Mouse (Mus musculus): ENCODE measurements around the gene Tmem88. TPM values are rescaled to one million over a fixed set of nuclear protein-coding genes. Genes with fewer than 3 reads are reported as not detected.
A peak's percentile ranks its signal among the peaks of the same experiment; 100 is the strongest.

Gene Tmem88
- polyA plus RNA-seq, 1 experiment from 2014 or later: 39.1 TPM

DNA sequence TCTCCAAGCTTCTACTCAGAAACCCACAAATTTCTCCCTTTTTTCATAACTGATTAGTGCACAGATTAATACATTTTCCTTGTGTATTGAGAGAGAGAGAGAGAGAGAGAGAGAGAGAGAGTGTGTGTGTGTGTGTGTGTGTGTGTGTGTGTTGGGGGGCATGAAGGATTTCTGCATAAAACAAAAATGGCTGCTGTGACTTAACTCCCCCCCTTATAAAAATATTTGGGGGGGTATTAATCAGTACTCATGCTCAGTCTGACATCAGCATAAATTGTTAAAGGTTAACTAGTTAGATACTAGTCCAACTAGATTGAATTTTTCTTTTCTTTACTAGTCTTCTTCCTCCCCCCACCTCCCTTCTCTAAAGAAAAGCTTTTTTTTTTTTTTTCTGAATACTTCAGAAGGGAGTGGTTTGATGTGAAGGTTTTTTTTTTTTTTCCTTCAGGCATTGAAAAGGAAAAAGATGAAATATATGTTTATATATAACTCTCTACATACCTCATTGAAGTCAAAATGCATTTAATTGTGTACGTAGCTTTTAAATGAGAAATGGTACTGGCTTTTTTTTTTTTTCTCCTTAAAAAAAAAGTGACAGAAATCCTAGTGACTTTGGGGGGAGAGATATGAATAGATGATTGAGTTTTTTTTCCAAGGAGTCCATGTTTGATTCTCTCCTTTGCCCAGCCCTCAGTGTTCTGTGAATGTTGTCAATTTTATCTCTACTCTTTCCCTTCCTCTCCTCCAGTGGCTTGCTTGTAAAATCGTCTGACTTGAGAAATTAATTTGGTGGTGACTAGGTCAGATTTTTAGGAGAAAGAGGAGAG lies 27.8 kb downstream of the Tmem88 start:
- DNase-seq: peak; percentile 39
- Histone ChIP-seq H3K27me3 (ENCODE audit: insufficient read depth, low read length) (no peaks in the 10 kb centered on the region), H3K9ac (peak overlapping the region; percentile 99), H3K27ac (ENCODE audit: low read depth) (peak overlapping the region; percentile 100), H3K4me1 (ENCODE audit: insufficient read depth) (peaks cover 30% of the 10 kb centered on the region), H3K9me3 (ENCODE audit: low read depth, low read length) (no peaks in the 10 kb centered on the region), H3K4me3 (ENCODE audit: low read depth, low read length) (peak overlapping the region; percentile 95), H3K36me3 (ENCODE audit: insufficient read depth) (peaks cover 19% of the 10 kb centered on the region), H3K4me2 (peak overlapping the region; percentile 97)
- WGBS: 12% methylated on average over 2 of the region's 2 CpGs
- no peak for TF ChIP-seq CTCF (IDR thresholded peaks at IDR 0.05; ENCODE audit: low read depth)
- ATAC-seq (ENCODE audit: insufficient read depth): no peak

DNA sequence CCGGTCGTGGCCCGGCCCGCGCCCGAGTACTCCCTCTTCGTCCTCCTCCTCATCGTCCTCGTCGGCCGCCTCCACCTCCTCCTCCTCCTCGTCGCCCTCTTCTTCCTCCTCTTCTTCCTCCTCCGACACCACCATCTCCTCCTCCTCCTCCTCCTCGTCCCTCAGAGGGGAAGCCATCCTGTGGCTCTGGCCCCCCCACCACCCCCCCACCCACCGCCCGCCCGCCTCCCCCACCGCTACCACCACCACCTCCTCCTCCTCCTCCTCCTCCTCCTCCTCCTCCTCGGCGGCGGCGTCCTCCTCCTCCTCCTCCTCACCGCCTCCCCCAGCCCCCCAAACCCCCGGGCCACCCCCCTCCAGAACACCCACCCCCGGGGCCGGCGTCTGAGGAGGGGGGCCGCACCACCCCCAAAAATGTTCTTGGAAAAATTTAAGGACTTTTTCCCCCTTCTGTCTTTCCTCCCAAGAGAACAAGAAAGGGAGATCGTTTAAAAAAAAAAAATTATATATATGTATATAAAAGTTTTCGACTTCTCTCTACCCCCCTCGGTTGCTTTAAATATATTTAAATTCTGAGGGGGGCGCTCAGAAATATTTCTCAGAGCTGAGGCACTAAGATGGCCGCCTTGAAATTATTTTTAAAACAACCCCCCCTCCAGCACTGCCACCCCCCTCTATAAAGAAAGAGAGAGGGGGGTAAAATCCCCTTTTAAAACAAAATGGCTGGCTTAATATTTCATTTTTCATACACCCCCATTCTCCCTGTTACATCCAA lies 28.6 kb downstream of the Tmem88 start, which contains the start of gene Chd3:
Gene Chd3 (minus strand): TSS at position 192 of the 775 bp plus-strand sequence.
- Histone ChIP-seq H3K27me3 (ENCODE audit: insufficient read depth, low read length) (no peaks in the 10 kb centered on the region), H3K36me3 (ENCODE audit: insufficient read depth) (peaks cover 19% of the 10 kb centered on the region), H3K4me2 (peak within 1 kb of the TSS; percentile 97), H3K4me1 (ENCODE audit: insufficient read depth) (peaks cover 38% of the 10 kb centered on the region), H3K27ac (ENCODE audit: low read depth) (peak within 1 kb of the TSS; percentile 100), H3K9me3 (ENCODE audit: low read depth, low read length) (no peaks in the 10 kb centered on the region), H3K4me3 (ENCODE audit: low read depth, low read length) (peak within 1 kb of the TSS; percentile 95), H3K9ac (peak within 1 kb of the TSS; percentile 99)
- no peak for TF ChIP-seq CTCF (IDR thresholded peaks at IDR 0.05; ENCODE audit: low read depth)
- no peak for ATAC-seq (ENCODE audit: insufficient read depth)
- DNase-seq: peak; percentile 51
- 3% methylated on average over 17 of the region's 34 CpGs for WGBS

DNA sequence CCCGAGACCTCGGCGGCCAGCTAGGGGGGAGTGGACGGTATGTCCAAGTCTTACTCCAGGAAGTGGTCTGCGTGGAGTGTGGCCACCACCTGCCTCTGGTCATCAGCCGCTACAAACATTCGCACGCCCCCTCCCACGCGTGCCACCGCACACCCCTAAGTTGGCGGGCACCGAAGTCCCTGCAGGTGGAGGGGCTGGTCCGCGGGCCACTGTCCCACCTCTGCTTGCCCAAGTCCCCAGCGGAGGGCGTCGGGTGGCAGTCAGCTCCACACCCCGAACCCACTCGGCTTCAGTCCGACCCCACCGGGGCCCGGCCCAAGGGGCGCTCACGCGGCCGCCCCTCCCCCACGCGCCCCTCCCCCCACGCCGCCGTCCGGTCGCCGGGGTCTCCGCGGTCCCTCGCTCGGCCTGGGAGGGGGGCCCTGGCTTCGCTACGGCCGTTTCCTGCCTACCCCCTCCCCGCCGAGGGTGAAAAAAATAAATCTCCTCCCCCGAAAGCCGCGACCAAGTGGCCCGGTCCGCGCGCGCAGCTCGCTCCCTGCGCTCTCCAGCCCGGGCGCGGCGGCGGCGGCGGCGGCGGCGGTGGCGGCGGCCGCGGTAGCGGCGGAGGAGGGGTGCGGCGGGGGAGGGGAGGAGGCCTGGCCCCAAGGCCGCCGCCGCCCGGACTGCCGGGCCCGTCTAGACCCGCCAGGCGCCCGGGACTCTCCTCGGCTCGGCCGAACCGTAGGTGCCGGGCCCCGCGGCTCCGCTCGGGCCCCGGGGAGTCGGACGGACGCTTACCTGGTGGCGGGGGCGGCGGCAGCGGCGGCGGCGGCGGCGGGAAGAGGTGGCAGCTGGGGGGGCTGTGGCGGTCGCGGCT lies 29.4 kb downstream of the Tmem88 start:
- WGBS: under 1% methylated on average over 74 of the region's 106 CpGs
- peak; percentile 72 for DNase-seq
- Histone ChIP-seq H3K9me3 (ENCODE audit: low read depth, low read length) (no peaks in the 10 kb centered on the region), H3K4me1 (ENCODE audit: insufficient read depth) (peaks cover 42% of the 10 kb centered on the region), H3K27me3 (ENCODE audit: insufficient read depth, low read length) (no peaks in the 10 kb centered on the region), H3K9ac (peak overlapping the region; percentile 99), H3K4me3 (ENCODE audit: low read depth, low read length) (peak overlapping the region; percentile 95), H3K27ac (ENCODE audit: low read depth) (peak overlapping the region; percentile 100), H3K4me2 (peak overlapping the region; percentile 97), H3K36me3 (ENCODE audit: insufficient read depth) (peaks cover 17% of the 10 kb centered on the region)
- TF ChIP-seq CTCF (IDR thresholded peaks at IDR 0.05; ENCODE audit: low read depth): no peak
- no peak for ATAC-seq (ENCODE audit: insufficient read depth)

DNA sequence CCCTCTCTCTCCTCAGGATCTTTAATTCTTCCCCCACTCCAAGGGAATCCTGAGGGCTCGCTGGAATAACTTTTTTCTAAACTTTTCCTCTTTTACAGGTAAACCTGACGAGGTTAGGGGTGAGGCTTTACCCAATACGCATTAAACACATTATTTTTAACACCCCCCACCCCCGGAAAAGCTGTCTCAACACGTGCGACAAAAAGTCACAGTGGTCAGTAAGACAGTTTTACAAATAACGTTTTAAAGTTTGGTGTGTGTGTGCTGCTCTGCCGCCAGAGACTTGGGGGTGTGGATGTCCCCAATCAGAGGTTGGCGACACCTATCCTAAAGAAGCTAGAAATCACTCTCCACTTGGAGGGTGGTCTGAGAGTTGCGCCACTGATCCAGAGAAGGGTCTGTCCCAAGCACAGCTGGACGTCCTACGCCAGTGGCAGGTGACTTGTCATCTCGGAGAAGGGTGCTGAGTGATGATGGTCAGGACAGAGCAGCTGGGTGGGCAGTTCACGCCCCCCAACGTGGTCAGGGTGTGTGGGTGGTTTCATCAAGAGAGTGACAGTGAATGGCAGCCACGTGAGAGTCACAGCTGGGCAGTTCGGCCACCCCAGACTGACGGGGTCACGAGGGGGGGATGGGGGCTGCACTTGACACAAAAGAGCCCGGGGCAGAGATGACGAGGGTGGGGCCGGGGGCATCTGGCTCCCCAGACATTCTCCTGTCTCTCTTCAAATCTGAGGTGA lies 30.2 kb downstream of the Tmem88 start:
- no peaks in the 10 kb centered on the region for H3K27me3 ChIP-seq (ENCODE audit: insufficient read depth, low read length)
- H3K4me2 ChIP-seq: peak overlapping the region; percentile 97
- no peaks in the 10 kb centered on the region for H3K9me3 ChIP-seq (ENCODE audit: low read depth, low read length)
- H3K4me3 ChIP-seq (ENCODE audit: low read depth, low read length): peak overlapping the region; percentile 95
- 0 out of 2 replicates have a peak, but pooled peaks have one; percentile 4 for TF ChIP-seq CTCF (IDR thresholded peaks at IDR 0.05; ENCODE audit: low read depth)
- peaks cover 42% of the 10 kb centered on the region for H3K4me1 ChIP-seq (ENCODE audit: insufficient read depth)
- peak; percentile 65 for DNase-seq
- ATAC-seq (ENCODE audit: insufficient read depth): 0 out of 2 replicates have a peak, but pooled peaks have one; percentile 4
- H3K9ac ChIP-seq: peak overlapping the region; percentile 99
- 1% methylated on average over 22 of the region's 22 CpGs for WGBS
- H3K36me3 ChIP-seq (ENCODE audit: insufficient read depth): peaks cover 18% of the 10 kb centered on the region
- H3K27ac ChIP-seq (ENCODE audit: low read depth): peak overlapping the region; percentile 100

DNA sequence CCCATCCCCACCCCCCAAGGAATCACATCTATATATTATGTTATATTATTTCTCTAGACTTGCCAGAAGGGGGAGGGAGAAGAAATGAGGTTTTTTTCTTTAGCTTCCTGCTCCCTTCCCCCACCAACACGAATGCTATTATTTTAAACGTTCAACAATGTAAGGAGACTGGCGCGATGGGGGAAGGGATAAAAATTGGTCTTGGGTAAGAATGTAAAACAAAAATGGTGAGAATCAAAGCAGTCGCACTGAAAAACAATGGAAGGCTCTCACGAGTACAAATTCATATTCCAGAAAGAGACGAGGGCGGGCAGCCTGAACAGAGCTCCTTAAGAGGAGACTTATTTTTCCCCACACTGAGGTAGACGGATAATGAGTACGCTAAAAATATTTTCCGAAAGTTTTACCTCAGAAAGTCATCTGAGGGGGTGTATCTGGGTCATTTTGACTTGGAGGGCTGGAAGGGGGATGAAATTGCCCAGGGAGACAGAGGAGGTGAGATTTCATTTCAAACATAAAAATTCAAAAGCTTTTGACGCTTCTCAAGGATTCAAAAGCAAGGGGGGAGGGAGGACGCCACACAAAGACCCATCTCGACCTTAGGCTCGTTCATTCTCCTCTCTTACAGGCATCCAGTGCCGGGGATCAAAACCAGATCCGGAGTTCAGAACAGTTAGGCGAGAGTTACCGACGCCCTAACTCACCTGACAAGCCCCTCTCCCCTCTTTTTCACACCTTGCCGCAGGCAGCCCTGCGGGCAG lies 31.0 kb downstream of the Tmem88 start:
- DNase-seq (peak; percentile 50), ATAC-seq (ENCODE audit: insufficient read depth) (no peak)
- TF ChIP-seq CTCF (IDR thresholded peaks at IDR 0.05; ENCODE audit: low read depth): no peak
- Histone ChIP-seq H3K9me3 (ENCODE audit: low read depth, low read length) (no peaks in the 10 kb centered on the region), H3K4me3 (ENCODE audit: low read depth, low read length) (peak overlapping the region; percentile 95), H3K4me1 (ENCODE audit: insufficient read depth) (peaks cover 34% of the 10 kb centered on the region), H3K27me3 (ENCODE audit: insufficient read depth, low read length) (no peaks in the 10 kb centered on the region), H3K9ac (peak overlapping the region; percentile 99), H3K36me3 (ENCODE audit: insufficient read depth) (peaks cover 21% of the 10 kb centered on the region), H3K27ac (ENCODE audit: low read depth) (peak overlapping the region; percentile 100), H3K4me2 (peak overlapping the region; percentile 97)
- under 1% methylated on average over 22 of the region's 22 CpGs for WGBS
